23 mouse cellular contexts compared by ENCODE assay signal in genomic region chr15:25779522-25780191, GRCm38 (mm10).
A peak's percentile ranks its signal among the peaks of the same experiment; 100 is the strongest.
DNase-seq lines count a peak whose midpoint lies in the region; ATAC-seq and TF ChIP-seq lines count a peak whose summit lies in the region.
"Had no signal": no experiment of that assay in that cellular context is flagged by ENCODE, and none has a peak within 500 bp of the region (broad histone marks: within the 10 kb centered on the region; RNA-seq: fewer than 3 reads in every experiment).

No protein-coding gene starts in this region.

- peak overlapping the region; percentile 59; the same call in 1 of the 2 replicates for H3K27ac ChIP-seq in forebrain, embryonic 12.5 days
- H3K27ac ChIP-seq in forebrain, embryonic 14.5 days (ENCODE audit: low read depth, low read length) = no peak overlapping the region; the same call in 1 of the 2 replicates
- no peak overlapping the region for H3K27ac ChIP-seq in hindbrain, embryonic 14.5 days
- H3K27ac ChIP-seq in hindbrain, embryonic 11.5 days (ENCODE audit: low read depth, low read length) = no peak overlapping the region
- no peak overlapping the region for H3K27ac ChIP-seq in midbrain, embryonic 15.5 days
- H3K27ac ChIP-seq: embryonic facial prominence, embryonic 15.5 days; heart, embryonic 13.5 days; intestine, embryonic 15.5 days; stomach, postnatal 0 days had no signal

- no peak overlapping the region for H3K9ac ChIP-seq in forebrain, embryonic 12.5 days
- no peak overlapping the region; the same call in 1 of the 2 replicates for H3K9ac ChIP-seq in forebrain, embryonic 14.5 days (ENCODE audit: low read length)
- H3K9ac ChIP-seq in hindbrain, embryonic 14.5 days = no peak overlapping the region
- H3K9ac ChIP-seq in hindbrain, embryonic 11.5 days (ENCODE audit: low read depth, low read length) = no peak overlapping the region
- no peak overlapping the region for H3K9ac ChIP-seq in midbrain, embryonic 15.5 days
- H3K9ac ChIP-seq: embryonic facial prominence, embryonic 15.5 days; heart, embryonic 13.5 days; intestine, embryonic 15.5 days had no signal

- H3K4me3 ChIP-seq in forebrain, embryonic 12.5 days (replicated peaks) = no peak overlapping the region
- no peak overlapping the region for H3K4me3 ChIP-seq in forebrain, embryonic 14.5 days (ENCODE audit: low read depth, low read length)
- H3K4me3 ChIP-seq in hindbrain, embryonic 14.5 days (replicated peaks; ENCODE audit: low read length) = no peak overlapping the region
- H3K4me3 ChIP-seq in hindbrain, embryonic 11.5 days (ENCODE audit: low read depth, low read length) = no peak overlapping the region
- peak overlapping the region; percentile 78 for H3K4me3 ChIP-seq in E14TG2a.4 (replicated peaks; ENCODE audit: low read length)
- no peak overlapping the region for H3K4me3 ChIP-seq in midbrain, embryonic 15.5 days
- H3K4me3 ChIP-seq: embryonic facial prominence, embryonic 15.5 days; heart, embryonic 13.5 days; intestine, embryonic 15.5 days had no signal

- no peaks in the 10 kb centered on the region for H3K27me3 ChIP-seq in forebrain, embryonic 12.5 days
- H3K27me3 ChIP-seq in forebrain, embryonic 14.5 days (replicated peaks; ENCODE audit: control insufficient read depth, insufficient read depth, low read length) = no peaks in the 10 kb centered on the region
- no peaks in the 10 kb centered on the region for H3K27me3 ChIP-seq in hindbrain, embryonic 14.5 days (ENCODE audit: control insufficient read depth, insufficient read depth, low read length)
- H3K27me3 ChIP-seq in hindbrain, embryonic 11.5 days (ENCODE audit: control insufficient read depth, insufficient read depth, low read length) = no peaks in the 10 kb centered on the region
- H3K27me3 ChIP-seq in E14TG2a.4 (ENCODE audit: insufficient read depth, low read length) = no peaks in the 10 kb centered on the region
- H3K27me3 ChIP-seq in midbrain, embryonic 15.5 days (replicated peaks) = no peaks in the 10 kb centered on the region
- H3K27me3 ChIP-seq: embryonic facial prominence, embryonic 15.5 days; heart, embryonic 13.5 days; intestine, embryonic 15.5 days had no signal

- H3K4me1 ChIP-seq in forebrain, embryonic 12.5 days = peaks cover 44% of the 10 kb centered on the region
- peaks cover 22% of the 10 kb centered on the region for H3K4me1 ChIP-seq in forebrain, embryonic 14.5 days (ENCODE audit: control insufficient read depth, insufficient read depth, low read length)
- peaks cover 17% of the 10 kb centered on the region for H3K4me1 ChIP-seq in hindbrain, embryonic 14.5 days (replicated peaks; ENCODE audit: control insufficient read depth, insufficient read depth, low read length)
- H3K4me1 ChIP-seq in hindbrain, embryonic 11.5 days (replicated peaks; ENCODE audit: control insufficient read depth, insufficient read depth, low read length) = peaks cover 6% of the 10 kb centered on the region
- peaks cover 97% of the 10 kb centered on the region for H3K4me1 ChIP-seq in E14TG2a.4 (replicated peaks; ENCODE audit: low read depth, low read length)
- peaks cover 14% of the 10 kb centered on the region for H3K4me1 ChIP-seq in midbrain, embryonic 15.5 days

- DNase-seq in forebrain, embryonic 14.5 days (ENCODE audit: low spot score) = no peak
- DNase-seq in hindbrain, embryonic 14.5 days (ENCODE audit: low spot score) = no peak
- no peak for DNase-seq in hindbrain, embryonic 11.5 days (ENCODE audit: low spot score)
- no peak for DNase-seq in layer of hippocampus, postnatal 36 days
- DNase-seq in kidney, postnatal 14 days = no peak
- DNase-seq: cerebellum, adult 18-20 months; cerebellum, postnatal 25 days; heart, adult 11 months; kidney, adult 9 months; kidney, postnatal 4 days; layer of hippocampus, adult 9-11 months; lung, adult 18-20 months; lung, postnatal 14 days; retina, postnatal 1 day; thymus, postnatal 4 days had no signal

- H3K4me2 ChIP-seq in forebrain, embryonic 12.5 days = peak overlapping the region; percentile 9; the same call in 1 of the 2 replicates
- no peak overlapping the region for H3K4me2 ChIP-seq in forebrain, embryonic 14.5 days (ENCODE audit: low read length)
- peak overlapping the region; percentile 0; the same call in 1 of the 2 replicates for H3K4me2 ChIP-seq in hindbrain, embryonic 14.5 days (replicated peaks)
- no peak overlapping the region for H3K4me2 ChIP-seq in hindbrain, embryonic 11.5 days (replicated peaks; ENCODE audit: low read depth, low read length)
- H3K4me2 ChIP-seq in midbrain, embryonic 15.5 days = 0 out of 2 replicates have a peak overlapping the region, but pooled peaks have one; percentile 6
- H3K4me2 ChIP-seq: embryonic facial prominence, embryonic 15.5 days; heart, embryonic 13.5 days; intestine, embryonic 15.5 days; liver, embryonic 11.5 days had no signal

- H3K9me3 ChIP-seq in forebrain, embryonic 12.5 days = no peaks in the 10 kb centered on the region
- no peaks in the 10 kb centered on the region for H3K9me3 ChIP-seq in forebrain, embryonic 14.5 days (replicated peaks; ENCODE audit: control insufficient read depth, low read length)
- no peaks in the 10 kb centered on the region for H3K9me3 ChIP-seq in hindbrain, embryonic 14.5 days (ENCODE audit: control insufficient read depth, low read length)
- H3K9me3 ChIP-seq in hindbrain, embryonic 11.5 days (ENCODE audit: control insufficient read depth, low read length) = no peaks in the 10 kb centered on the region
- no peaks in the 10 kb centered on the region for H3K9me3 ChIP-seq in E14TG2a.4 (ENCODE audit: low read length)
- H3K9me3 ChIP-seq in midbrain, embryonic 15.5 days = no peaks in the 10 kb centered on the region
- H3K9me3 ChIP-seq: embryonic facial prominence, embryonic 15.5 days; heart, embryonic 13.5 days; intestine, embryonic 15.5 days had no signal

- peaks cover 76% of the 10 kb centered on the region for H3K36me3 ChIP-seq in forebrain, embryonic 12.5 days (replicated peaks)
- H3K36me3 ChIP-seq in forebrain, embryonic 14.5 days (ENCODE audit: control insufficient read depth, insufficient read depth, low read length) = peaks cover 64% of the 10 kb centered on the region
- peaks cover 23% of the 10 kb centered on the region for H3K36me3 ChIP-seq in hindbrain, embryonic 14.5 days (replicated peaks; ENCODE audit: control insufficient read depth, insufficient read depth)
- H3K36me3 ChIP-seq in hindbrain, embryonic 11.5 days (ENCODE audit: control insufficient read depth, insufficient read depth, low read length) = peaks cover 13% of the 10 kb centered on the region
- H3K36me3 ChIP-seq in E14TG2a.4 (ENCODE audit: insufficient read depth, low read length) = peaks cover 100% of the 10 kb centered on the region
- no peaks in the 10 kb centered on the region for H3K36me3 ChIP-seq in midbrain, embryonic 15.5 days (replicated peaks)

- no peak for TF ChIP-seq CTCF in E14TG2a.4 (conservative IDR thresholded peaks at IDR 0.05; ENCODE audit: low read length)

- 59% methylated on average over 23 of the region's 23 CpGs for WGBS in forebrain, embryonic 12.5 days
- WGBS in forebrain, embryonic 14.5 days = 68% methylated on average over 23 of the region's 23 CpGs
- WGBS in hindbrain, embryonic 14.5 days = 67% methylated on average over 23 of the region's 23 CpGs
- 74% methylated on average over 23 of the region's 23 CpGs for WGBS in hindbrain, embryonic 11.5 days
- 62% methylated on average over 23 of the region's 23 CpGs for WGBS in midbrain, embryonic 15.5 days

- ATAC-seq in forebrain, embryonic 12.5 days (ENCODE audit: low FRiP score) = no peak
- ATAC-seq in forebrain, embryonic 14.5 days = no peak
- ATAC-seq in hindbrain, embryonic 14.5 days (ENCODE audit: low FRiP score) = no peak
- ATAC-seq in hindbrain, embryonic 11.5 days (ENCODE audit: low FRiP score) = no peak
- ATAC-seq in midbrain, embryonic 15.5 days (replicated peaks) = no peak
- ATAC-seq: intestine, embryonic 15.5 days had no signal

Comparison
In these comparisons a context has a peak if more than half of its experiments do, and no peak if none do; other contexts are left out.
1. H3K4me2 ChIP-seq: peak in forebrain, embryonic 12.5 days (single experiment), hindbrain, embryonic 14.5 days (single experiment) and midbrain, embryonic 15.5 days (single experiment); none in forebrain, embryonic 14.5 days (single experiment) and hindbrain, embryonic 11.5 days (single experiment).